Mouse (Mus musculus) brain, embryonic 14.5 days (tissue): ENCODE measurements around the gene Tex22.
A peak's percentile ranks its signal among the peaks of the same experiment; 100 is the strongest.

Experiments used
- CTCF ChIP-seq: fragments of 200-500 bp; IDR thresholded peaks from 2 replicates; pipeline ENCODE4 v1.5.1; 2012; ENCODE audit warnings: inconsistent platforms, mild to moderate bottlenecking, moderate library complexity, borderline replicate concordance; ENCODE audit not compliant: insufficient read depth, insufficient read length; ENCODE audit errors: extremely low read depth
- POLR2A ChIP-seq: fragments of 200-500 bp; IDR thresholded peaks from 2 replicates; pipeline ENCODE4 v1.6.1; 2012; ENCODE audit warnings: mild to moderate bottlenecking, inconsistent platforms, borderline replicate concordance; ENCODE audit not compliant: poor library complexity, insufficient read depth, insufficient read length, severe bottlenecking; ENCODE audit errors: extremely low read depth

DNA sequence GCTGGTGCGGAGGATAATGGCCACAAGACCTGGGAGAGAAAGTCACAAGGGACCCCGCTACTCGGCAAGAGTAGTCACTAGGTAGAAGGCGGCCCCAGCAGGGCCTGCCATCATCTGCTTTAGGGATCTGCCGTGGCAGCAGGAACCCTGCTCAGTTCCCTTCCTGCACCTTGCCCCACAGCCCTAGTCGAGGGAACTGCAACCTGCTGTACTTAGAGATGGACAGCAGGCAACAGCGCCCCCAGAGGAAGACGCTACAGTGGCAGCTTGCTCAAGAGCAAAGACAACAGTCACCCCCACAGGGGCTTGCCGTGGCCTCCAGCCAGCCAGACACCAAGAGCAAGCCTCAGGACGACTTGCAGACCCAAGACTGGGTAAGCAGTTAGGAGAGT is 757 bp downstream of the Tex22 start:
- TF ChIP-seq CTCF (peak; percentile 96), POLR2A (peak; percentile 30; the same call in 1 of the 2 replicates)
